Mouse (Mus musculus) brown adipose tissue, adult 24 weeks (tissue): ENCODE measurements around the gene Nanog. TPM values are rescaled to one million over a fixed set of nuclear protein-coding genes. Genes with fewer than 3 reads are reported as not detected.
"Not testable (repeated sequence)": the region's sequence is repeated elsewhere in the genome, so short reads cannot be mapped to it uniquely, and the experiment has no call there.

ENCODE experiments used
- H3K27ac ChIP-seq: fragments of 200-500 bp; replicated peaks from 2 replicates; pipeline ENCODE4 v1.5.1; 2012; ENCODE audit warnings: low read depth, mild to moderate bottlenecking, low read length
- H3K4me1 ChIP-seq: fragments of 200-500 bp; 2 replicates; pipeline ENCODE4 v1.6.1; 2012; ENCODE audit warnings: low read length, mixed read lengths; ENCODE audit not compliant: control insufficient read depth, insufficient read depth, insufficient read length
- H3K4me3 ChIP-seq: fragments of 200-500 bp; 2 replicates; pipeline ENCODE4 v1.5.1; 2012; ENCODE audit warnings: low read depth, mild to moderate bottlenecking, low read length, moderate library complexity; ENCODE audit not compliant: insufficient read depth
- polyA plus RNA-seq: library from polyadenylated mRNA; stranded (reverse); fragments of >200 nt; gene quantifications from 2 replicates; pipeline ENCODE4 v1.2.4, GENCODE M21; 2012; ENCODE audit not compliant: missing spikeins, insufficient read depth, insufficient read length

The Nanog gene
- polyA plus RNA-seq, 1 experiment, result not detected

- H3K4me3 ChIP-seq, H3K4me1 ChIP-seq, H3K27ac ChIP-seq: not testable (repeated sequence)
Measured at GRCm38 (mm10) chr6:122718224-122718623, 10.9 kb downstream of the Nanog start.

- no peak overlapping the region for H3K27ac ChIP-seq
- no peaks in the 10 kb centered on the region for H3K4me1 ChIP-seq
- no peak overlapping the region for H3K4me3 ChIP-seq
Measured at GRCm38 (mm10) chr6:122719942-122720341, 12.7 kb downstream of the Nanog start.

GRCm38 (mm10) chr6:122739952-122740351 is 32.7 kb downstream of the Nanog start:
- Histone ChIP-seq H3K4me3 (no peak overlapping the region), H3K27ac (no peak overlapping the region), H3K4me1 (no peaks in the 10 kb centered on the region)

DNA sequence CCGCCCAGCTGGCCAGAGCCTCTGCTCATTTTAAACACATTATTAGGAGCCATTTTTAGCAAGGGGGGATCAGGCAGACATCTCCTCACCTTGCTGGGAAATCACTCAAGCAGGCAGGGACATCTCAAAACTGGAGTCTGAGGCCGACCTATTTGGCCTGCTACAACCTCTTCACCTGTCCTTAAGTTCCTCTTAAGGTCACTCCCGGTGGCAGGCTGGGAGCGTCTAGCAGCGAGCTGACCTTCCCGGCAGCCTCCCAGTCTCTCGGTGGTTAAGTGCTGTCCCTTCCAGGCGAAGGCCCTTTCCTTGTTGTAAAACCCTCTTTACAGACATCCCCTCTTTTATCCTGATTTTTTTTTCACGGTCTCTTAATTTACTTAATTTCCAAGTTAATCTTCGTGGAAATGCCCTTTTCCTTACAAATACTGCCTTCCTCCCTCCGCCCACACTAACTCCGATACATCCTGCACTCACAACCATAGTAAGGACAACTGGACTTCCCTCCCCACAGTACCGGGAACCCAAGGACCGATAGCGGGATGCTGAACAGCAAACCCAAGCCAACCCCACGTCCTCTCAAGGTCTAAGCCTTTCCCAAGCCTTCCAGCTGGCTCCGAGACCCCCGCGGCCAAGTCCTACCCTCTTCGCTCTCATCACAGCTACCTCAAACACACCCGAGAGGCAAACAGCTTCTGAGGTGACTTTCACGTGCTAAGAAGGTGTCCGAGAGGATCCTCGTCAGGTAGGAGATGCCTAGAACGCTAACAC is 34.4 kb downstream of the Nanog start:
- no peak overlapping the region for H3K27ac ChIP-seq
- peak overlapping the region; percentile 58 for H3K4me3 ChIP-seq
- H3K4me1 ChIP-seq, result no peaks in the 10 kb centered on the region

DNA sequence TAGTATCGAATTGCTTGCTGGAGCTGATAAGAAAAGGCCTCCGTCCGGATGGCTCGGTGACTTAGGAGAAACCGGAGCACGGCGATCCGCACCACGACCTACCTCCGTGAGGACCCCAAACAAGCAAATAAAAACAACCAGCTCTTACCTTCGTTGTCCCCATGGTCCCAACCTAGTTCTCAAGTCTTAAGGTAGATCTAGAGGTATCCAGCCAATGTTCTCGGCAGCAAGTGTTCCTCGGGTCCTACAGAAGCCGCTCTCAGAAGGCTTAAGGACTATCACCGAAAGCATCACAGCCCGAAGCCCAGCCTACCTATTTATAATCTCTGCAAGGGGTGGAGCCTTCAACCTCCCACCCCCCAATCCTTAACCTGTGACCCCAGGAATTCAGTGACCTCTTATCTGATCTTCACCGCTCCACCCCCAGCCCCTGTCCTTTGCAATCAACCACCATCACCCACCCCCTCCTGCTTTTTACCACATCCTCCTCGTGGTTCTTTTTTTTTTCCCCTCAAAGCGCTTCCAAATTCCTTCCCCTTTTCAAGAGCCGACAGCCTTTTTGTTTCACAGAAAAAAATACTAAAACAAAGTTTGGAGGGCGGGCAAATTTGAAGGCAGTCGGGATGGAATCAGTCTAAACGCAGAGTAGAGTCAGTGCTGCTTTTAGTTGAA is 35.1 kb downstream of the Nanog start:
- Histone ChIP-seq H3K27ac (no peak overlapping the region), H3K4me1 (no peaks in the 10 kb centered on the region)

DNA sequence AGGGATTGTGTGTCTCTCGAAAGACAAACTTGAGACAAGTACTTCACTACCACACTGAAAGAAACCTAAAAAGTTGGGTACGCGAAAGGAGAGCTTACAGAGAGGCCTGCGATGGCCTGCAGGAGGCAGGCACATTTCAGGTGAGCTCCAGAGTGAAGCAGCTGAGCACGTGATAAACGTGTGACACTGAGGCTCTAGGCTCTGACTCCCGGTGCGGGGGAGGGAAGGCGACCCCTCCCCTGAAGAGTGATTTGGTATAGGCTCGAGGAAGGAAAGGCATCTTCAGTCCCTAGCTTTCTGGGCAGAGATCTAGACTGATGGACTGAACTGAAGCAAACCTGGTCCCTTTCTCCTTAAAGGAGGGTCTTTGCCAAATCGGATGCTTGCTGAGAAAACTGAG is 36.1 kb downstream of the Nanog start:
- Histone ChIP-seq H3K4me3 (no peak overlapping the region), H3K4me1 (no peaks in the 10 kb centered on the region), H3K27ac (no peak overlapping the region)

More for the DNA sequence above, 35.1 kb downstream of the Nanog start:
- H3K4me3 ChIP-seq, result peak overlapping the region; percentile 58

- no peak overlapping the region for H3K4me3 ChIP-seq
- no peaks in the 10 kb centered on the region for H3K4me1 ChIP-seq
- no peak overlapping the region for H3K27ac ChIP-seq
Measured at GRCm38 (mm10) chr6:122744505-122745249, 37.4 kb downstream of the Nanog start.

DNA sequence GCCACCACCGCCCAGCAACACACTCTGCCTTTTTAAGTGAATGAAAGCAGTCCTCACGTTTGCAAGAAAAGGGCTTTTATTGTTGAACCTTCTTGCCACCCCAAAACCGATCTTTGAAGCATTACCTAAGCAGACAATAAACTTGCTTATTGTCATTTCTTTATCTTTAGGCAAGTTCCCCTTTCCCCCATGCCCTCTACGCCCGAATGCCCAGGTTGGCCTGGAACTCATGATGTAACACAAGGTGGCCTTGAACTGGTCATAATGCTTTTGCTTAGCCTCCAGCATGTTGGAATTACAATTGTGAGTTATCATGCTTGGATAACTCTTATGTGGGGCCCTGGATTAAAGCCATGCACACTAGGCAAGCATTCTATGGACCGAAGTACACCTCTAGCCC is 43.3 kb downstream of the Nanog start:
- H3K27ac ChIP-seq, result no peak overlapping the region
- H3K4me1 ChIP-seq, result no peaks in the 10 kb centered on the region
- no peak overlapping the region for H3K4me3 ChIP-seq

GRCm38 (mm10) chr6:122755913-122756312 is 48.6 kb downstream of the Nanog start:
- no peak overlapping the region for H3K27ac ChIP-seq
- H3K4me3 ChIP-seq, result no peak overlapping the region
- H3K4me1 ChIP-seq, result peaks cover 2% of the 10 kb centered on the region; the same call in 1 of the 2 replicates

GRCm38 (mm10) chr6:122758732-122759131 is 51.4 kb downstream of the Nanog start:
- Histone ChIP-seq H3K4me1 (peaks cover 2% of the 10 kb centered on the region; the same call in 1 of the 2 replicates), H3K27ac (no peak overlapping the region), H3K4me3 (no peak overlapping the region)

- peak overlapping the region; percentile 63 for H3K4me3 ChIP-seq
- no peak overlapping the region for H3K27ac ChIP-seq
- H3K4me1 ChIP-seq, result peaks cover 8% of the 10 kb centered on the region; the same call in 1 of the 2 replicates
Measured at GRCm38 (mm10) chr6:122761011-122761599, 53.8 kb downstream of the Nanog start.

DNA sequence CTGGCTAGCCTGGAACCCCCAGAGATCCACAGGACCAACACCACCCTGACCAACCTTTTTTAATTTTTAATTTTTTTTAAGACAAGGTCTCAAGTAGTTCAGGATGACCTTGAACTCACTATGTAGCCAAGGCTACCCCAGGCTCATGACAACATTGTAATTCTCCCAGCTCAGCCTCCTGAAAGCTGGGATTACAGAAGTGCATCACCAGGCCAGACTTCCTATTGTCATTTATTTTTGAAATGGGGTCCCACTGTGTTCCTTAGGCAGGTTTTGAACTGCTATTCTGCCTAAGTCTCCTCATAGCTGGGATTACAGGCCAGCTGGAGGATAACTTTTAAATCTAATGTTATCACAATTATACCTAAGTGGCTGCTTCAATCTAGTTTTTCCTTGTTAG is 54.6 kb downstream of the Nanog start:
- peaks cover 8% of the 10 kb centered on the region; the same call in 1 of the 2 replicates for H3K4me1 ChIP-seq
- H3K27ac ChIP-seq, result no peak overlapping the region
- H3K4me3 ChIP-seq, result no peak overlapping the region

DNA sequence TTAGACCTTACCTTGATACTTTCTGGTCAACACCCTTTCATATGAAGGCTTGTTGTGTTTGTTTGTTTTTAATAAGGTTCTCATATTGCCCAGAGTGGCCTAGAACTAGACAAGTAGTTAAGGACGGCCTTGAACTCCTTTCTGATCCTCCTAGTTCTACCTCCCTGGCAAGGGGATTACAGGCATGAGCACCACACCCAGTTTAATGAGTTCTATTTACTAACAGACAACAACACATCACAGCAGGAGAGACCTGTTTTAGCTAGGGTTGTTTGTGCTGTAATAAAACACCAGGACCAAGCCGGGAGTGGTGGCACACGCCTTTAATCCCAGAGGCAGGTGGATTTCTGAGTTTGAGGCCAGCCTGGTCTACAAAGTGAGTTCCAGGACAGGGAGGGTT is 55.2 kb downstream of the Nanog start:
- Histone ChIP-seq H3K4me1 (peaks cover 8% of the 10 kb centered on the region; the same call in 1 of the 2 replicates), H3K4me3 (no peak overlapping the region), H3K27ac (no peak overlapping the region)

DNA sequence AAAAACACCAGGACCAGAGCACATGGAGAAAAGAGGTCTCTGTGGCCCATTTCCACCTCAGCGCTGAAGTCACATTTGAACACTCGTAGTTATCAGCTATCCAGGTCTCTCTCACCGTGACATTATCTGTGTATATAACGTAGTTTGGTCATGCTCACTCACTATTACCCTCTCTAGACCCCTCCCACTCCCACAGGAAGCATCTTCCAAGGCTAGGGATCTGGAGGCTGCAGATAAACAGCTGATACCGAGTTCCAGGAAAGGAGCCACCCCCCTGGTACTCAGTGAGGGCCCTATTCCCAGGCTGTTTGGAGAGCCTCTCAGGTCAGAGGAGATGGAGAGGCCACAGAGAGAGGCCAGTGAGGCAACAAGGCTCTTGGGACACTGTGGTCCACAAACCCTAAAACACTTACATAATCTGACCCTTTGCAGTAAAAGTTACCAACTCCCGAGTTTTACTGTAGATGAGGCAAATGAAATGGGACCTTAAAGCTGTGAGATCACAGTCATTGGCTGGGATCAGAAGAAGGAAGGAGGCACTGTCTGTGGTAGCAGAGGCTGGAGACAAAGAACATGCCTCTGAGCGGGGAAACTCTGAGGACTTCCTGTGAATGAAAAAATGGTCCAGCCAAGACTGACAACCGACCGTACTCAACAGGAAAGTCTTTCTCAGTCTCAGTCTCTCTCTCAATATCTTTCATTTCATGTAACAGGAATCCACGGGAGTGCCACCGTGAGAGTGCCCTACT is 55.8 kb downstream of the Nanog start:
- H3K4me3 ChIP-seq, result no peak overlapping the region

More for the DNA sequence above, 55.8 kb downstream of the Nanog start:
- peaks cover 8% of the 10 kb centered on the region; the same call in 1 of the 2 replicates for H3K4me1 ChIP-seq
- no peak overlapping the region for H3K27ac ChIP-seq
